Mouse (Mus musculus): ENCODE data around the gene Rarres2.
A peak's percentile ranks its signal among the peaks of the same experiment; 100 is the strongest.

Rarres2 gene

GRCm38 (mm10) chr6:48572572-48573061 lies at the start of gene Rarres2:
Rarres2 (minus strand) TSS chr6:48572789.
- DNase-seq (ENCODE audit: low read depth, low spot score) = no peak

- no peak for DNase-seq (ENCODE audit: low read depth, low spot score)
These were observed 47.4 kb upstream of the Rarres2 start for GRCm38 (mm10) chr6:48620031-48620430.

GRCm38 (mm10) chr6:48614756-48615155 lies 42.2 kb upstream of the Rarres2 start:
- DNase-seq (ENCODE audit: low read depth, low spot score) = no peak

GRCm38 (mm10) chr6:48613464-48613863 lies 40.9 kb upstream of the Rarres2 start:
- no peak for DNase-seq (ENCODE audit: low read depth, low spot score)

GRCm38 (mm10) chr6:48610657-48611056 lies 38.1 kb upstream of the Rarres2 start:
- DNase-seq (ENCODE audit: low read depth, low spot score) = no peak

- DNase-seq (ENCODE audit: low read depth, low spot score) = no peak
These were observed 36.9 kb upstream of the Rarres2 start for GRCm38 (mm10) chr6:48609512-48609911.

GRCm38 (mm10) chr6:48608124-48608523 lies 35.5 kb upstream of the Rarres2 start:
- no peak for DNase-seq (ENCODE audit: low read depth, low spot score)

GRCm38 (mm10) chr6:48602080-48602741 lies 29.6 kb upstream of the Rarres2 start:
- no peak for DNase-seq (ENCODE audit: low read depth, low spot score)

GRCm38 (mm10) chr6:48601271-48602079 lies 28.9 kb upstream of the Rarres2 start, which contains the start of gene Zfp775:
Zfp775 (plus strand) TSS chr6:48602063.
- DNase-seq (ENCODE audit: low read depth, low spot score) = peak; percentile 92

GRCm38 (mm10) chr6:48600594-48600993 lies 28.0 kb upstream of the Rarres2 start:
- DNase-seq (ENCODE audit: low read depth, low spot score) = no peak

GRCm38 (mm10) chr6:48597233-48597625 lies 24.6 kb upstream of the Rarres2 start:
- no peak for DNase-seq (ENCODE audit: low read depth, low spot score)

GRCm38 (mm10) chr6:48596545-48597232 lies 24.1 kb upstream of the Rarres2 start:
- no peak for DNase-seq (ENCODE audit: low read depth, low spot score)

GRCm38 (mm10) chr6:48595278-48595677 lies 22.7 kb upstream of the Rarres2 start:
- DNase-seq (ENCODE audit: low read depth, low spot score) = no peak

GRCm38 (mm10) chr6:48594043-48594738 lies 21.6 kb upstream of the Rarres2 start:
- DNase-seq (ENCODE audit: low read depth, low spot score) = peak; percentile 22

GRCm38 (mm10) chr6:48593158-48594042 lies 20.8 kb upstream of the Rarres2 start, which contains the start of the genes Repin1 and Gm44965:
Repin1 (plus strand) TSS chr6:48593883.
Gm44965 (plus strand) TSS chr6:48593941.
- peak; percentile 79 for DNase-seq (ENCODE audit: low read depth, low spot score)

GRCm38 (mm10) chr6:48591871-48592270 lies 19.3 kb upstream of the Rarres2 start:
- DNase-seq (ENCODE audit: low read depth, low spot score) = no peak

GRCm38 (mm10) chr6:48591221-48591845 lies 18.7 kb upstream of the Rarres2 start:
- no peak for DNase-seq (ENCODE audit: low read depth, low spot score)

- no peak for DNase-seq (ENCODE audit: low read depth, low spot score)
These were observed 16.7 kb upstream of the Rarres2 start, which contains the start of gene Gm45021 for GRCm38 (mm10) chr6:48589194-48589750. Gm45021 (plus strand) TSS chr6:48589610.

- DNase-seq (ENCODE audit: low read depth, low spot score) = no peak
These were observed 9.4 kb upstream of the Rarres2 start for GRCm38 (mm10) chr6:48582037-48582436.

Measured in brain, embryonic 18.5 days (tissue).